Mouse (Mus musculus) olfactory bulb, adult 2 months (tissue): ENCODE results near the gene Galnt2.

Source experiments
- CTCF ChIP-seq: fragments of 200-500 bp; IDR thresholded peaks from 2 replicates; pipeline ENCODE4 v1.5.1; 2012; ENCODE audit warnings: low read depth, mild to moderate bottlenecking, low read length, moderate library complexity; ENCODE audit not compliant: insufficient read depth
- POLR2A ChIP-seq: fragments of 200-500 bp; IDR thresholded peaks from 2 replicates; pipeline ENCODE4 v1.6.1; 2012; ENCODE audit warnings: mild to moderate bottlenecking, low read depth, low read length, moderate library complexity; ENCODE audit not compliant: insufficient read depth

DNA sequence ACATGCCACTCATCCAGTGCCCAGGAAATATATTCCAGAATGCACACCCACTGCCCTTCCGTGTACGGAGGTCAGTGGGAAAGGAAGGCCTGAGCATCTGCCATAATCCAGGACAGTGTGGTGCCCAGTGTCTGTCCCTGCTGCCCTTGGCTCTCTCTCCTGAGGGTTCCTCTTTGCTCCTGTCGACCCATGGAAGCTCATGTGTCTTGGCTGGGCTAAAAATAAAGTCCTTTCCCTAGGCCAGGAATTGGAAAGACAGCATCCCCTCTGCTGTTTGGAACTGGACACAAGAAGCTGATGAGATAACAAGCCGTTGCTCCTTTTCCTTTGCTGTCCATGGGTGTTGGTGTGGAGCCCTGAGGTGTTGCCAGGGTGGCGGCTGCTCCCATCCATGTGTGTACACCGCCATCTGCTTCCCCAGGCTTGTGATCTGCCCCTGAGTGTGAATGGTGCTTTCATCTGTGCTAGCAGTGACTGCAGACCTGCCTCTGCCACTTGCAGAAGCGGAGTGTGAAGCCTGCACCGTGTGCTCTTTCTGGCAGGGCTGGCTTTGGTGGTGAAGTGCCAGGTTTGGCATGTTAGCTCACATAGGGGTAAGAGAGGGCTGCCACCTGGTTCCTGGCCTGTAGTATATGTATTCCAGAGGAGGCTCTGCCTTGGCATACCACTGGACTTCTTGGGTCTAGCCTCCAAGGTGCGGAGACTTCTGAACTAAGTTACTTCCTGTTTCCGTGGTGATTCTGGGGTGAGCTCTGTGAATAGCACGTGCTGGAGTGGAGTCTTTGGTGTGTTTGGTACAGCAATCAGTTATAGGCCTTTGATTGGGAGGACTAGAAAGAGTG lies 50.7 kb downstream of the Galnt2 start:
- TF ChIP-seq POLR2A (no peak), CTCF (no peak)
